Mouse (Mus musculus) kidney, embryonic 16.5 days (tissue): Measurements from ENCODE around the gene Coq10b. TPM values are rescaled to one million over a fixed set of nuclear protein-coding genes. Genes with fewer than 3 reads are reported as not detected.

Experiments
- ATAC-seq: fragments of 200-750 bp; cut with Nextera tagmentation; 2 replicates; pipeline ENCODE4 v1.8.0; 2017; ENCODE audit warnings: moderate TSS enrichment; ENCODE audit not compliant: low FRiP score, low TSS enrichment
- H3K27ac ChIP-seq: fragments of 300-500 bp; sonication (generic); 2 replicates; pipeline ENCODE4 v1.5.1; 2014; ENCODE audit warnings: low read length
- H3K27me3 ChIP-seq: fragments of 300-500 bp; sonication (generic); 2 replicates; pipeline ENCODE4 v1.6.1; 2014; ENCODE audit warnings: low read length, control low read depth, mixed read lengths; ENCODE audit not compliant: insufficient read depth
- H3K36me3 ChIP-seq: fragments of 300-500 bp; sonication (generic); 2 replicates; pipeline ENCODE4 v1.6.1; 2014; ENCODE audit warnings: low read length, control low read depth, mixed read lengths; ENCODE audit not compliant: insufficient read depth
- H3K4me1 ChIP-seq: fragments of 300-500 bp; sonication (generic); 2 replicates; pipeline ENCODE4 v1.6.1; 2014; ENCODE audit warnings: low read length, control low read depth, mixed read lengths; ENCODE audit not compliant: insufficient read depth
- H3K4me2 ChIP-seq: fragments of 300-500 bp; sonication (generic); replicated peaks from 2 replicates; pipeline ENCODE4 v1.6.1; 2014; ENCODE audit warnings: low read depth, low read length
- H3K4me3 ChIP-seq: fragments of 300-500 bp; sonication (generic); 2 replicates; pipeline ENCODE4 v1.5.1; 2014; ENCODE audit warnings: mild to moderate bottlenecking, low read length
- H3K9ac ChIP-seq: fragments of 300-500 bp; sonication (generic); replicated peaks from 2 replicates; pipeline ENCODE4 v1.6.1; 2014; ENCODE audit warnings: low read length
- H3K9me3 ChIP-seq: fragments of 300-500 bp; sonication (generic); 2 replicates; pipeline ENCODE4 v1.6.1; 2016; ENCODE audit warnings: low read length, control low read depth
- WGBS: fragments of 180-500 bp; shearing (Covaris S2); extraction: QIAGEN DNeasy Blood & Tissue Kit; methylation state at CpG from one replicate; pipeline ENCODE4 v1.1.7; 2014; 5-methylcytosine and 5-hydroxymethylcytosine counted together
- polyA plus RNA-seq: library from polyadenylated mRNA; unstranded; fragments of >200 nt; fragmentation: Nextera tagmentation; extraction: Ambion mirVana; gene quantifications from 2 replicates; pipeline ENCODE4 v1.2.1, GENCODE M21; 2015

The Coq10b gene
- polyA plus RNA-seq, 1 experiment from 2014 or later, result 16.5 TPM

GRCm38 (mm10) chr1:55079677-55080076, 27.1 kb downstream of the Coq10b start:
- WGBS, result 96% methylated on average over 4 of the region's 4 CpGs
- Histone ChIP-seq H3K36me3 (peaks cover 58% of the 10 kb centered on the region), H3K4me3 (no peak overlapping the region)

GRCm38 (mm10) chr1:55082106-55082505, 29.5 kb downstream of the Coq10b start:
- no peak for ATAC-seq
- Histone ChIP-seq H3K4me2 (no peak overlapping the region), H3K9me3 (peaks cover 5% of the 10 kb centered on the region; the same call in 1 of the 2 replicates), H3K27ac (no peak overlapping the region), H3K27me3 (no peaks in the 10 kb centered on the region), H3K9ac (no peak overlapping the region), H3K36me3 (peaks cover 67% of the 10 kb centered on the region), H3K4me3 (no peak overlapping the region), H3K4me1 (peaks cover 19% of the 10 kb centered on the region)
- WGBS, result 59% methylated on average over 1 of the region's 1 CpGs

More at GRCm38 (mm10) chr1:55079677-55080076, 27.1 kb downstream of the Coq10b start:
- H3K9ac ChIP-seq, result no peak overlapping the region
- H3K27ac ChIP-seq, result no peak overlapping the region
- no peaks in the 10 kb centered on the region for H3K27me3 ChIP-seq
- H3K9me3 ChIP-seq, result peaks cover 5% of the 10 kb centered on the region; the same call in 1 of the 2 replicates
- ATAC-seq, result no peak
- H3K4me1 ChIP-seq, result peaks cover 8% of the 10 kb centered on the region; the same call in 1 of the 2 replicates
- H3K4me2 ChIP-seq, result no peak overlapping the region

GRCm38 (mm10) chr1:55085781-55086366, 33.3 kb downstream of the Coq10b start:
- Histone ChIP-seq H3K4me1 (peaks cover 30% of the 10 kb centered on the region), H3K27me3 (no peaks in the 10 kb centered on the region), H3K4me2 (peak overlapping the region; percentile 81), H3K9me3 (peaks cover 5% of the 10 kb centered on the region; the same call in 1 of the 2 replicates), H3K4me3 (peak overlapping the region; percentile 97), H3K36me3 (peaks cover 42% of the 10 kb centered on the region), H3K27ac (no peak overlapping the region), H3K9ac (peak overlapping the region; percentile 46)
- WGBS, result 51% methylated on average over 7 of the region's 7 CpGs
- no peak for ATAC-seq

GRCm38 (mm10) chr1:55086868-55087400, 34.4 kb downstream of the Coq10b start:
- peak overlapping the region; percentile 97 for H3K27ac ChIP-seq
- H3K4me3 ChIP-seq, result peak overlapping the region; percentile 97
- peak overlapping the region; percentile 98 for H3K9ac ChIP-seq
- 1% methylated on average over 13 of the region's 13 CpGs for WGBS
- peaks cover 30% of the 10 kb centered on the region for H3K4me1 ChIP-seq
- peak overlapping the region; percentile 81 for H3K4me2 ChIP-seq
- H3K36me3 ChIP-seq, result peaks cover 40% of the 10 kb centered on the region
- no peaks in the 10 kb centered on the region for H3K27me3 ChIP-seq
- H3K9me3 ChIP-seq, result peaks cover 5% of the 10 kb centered on the region; the same call in 1 of the 2 replicates
- ATAC-seq, result no peak; the same call in 1 of the 2 replicates

- WGBS, result under 1% methylated on average over 49 of the region's 57 CpGs
- Histone ChIP-seq H3K4me2 (peak overlapping the region; percentile 81), H3K4me1 (peaks cover 30% of the 10 kb centered on the region), H3K36me3 (peaks cover 38% of the 10 kb centered on the region), H3K9me3 (peaks cover 2% of the 10 kb centered on the region; the same call in 1 of the 2 replicates), H3K27me3 (no peaks in the 10 kb centered on the region), H3K4me3 (peak overlapping the region; percentile 97), H3K9ac (peak overlapping the region; percentile 98), H3K27ac (peak overlapping the region; percentile 97)
- peak; percentile 88 for ATAC-seq
Measured at GRCm38 (mm10) chr1:55087401-55087904, 34.9 kb downstream of the Coq10b start.

- H3K36me3 ChIP-seq, result peaks cover 33% of the 10 kb centered on the region
- no peaks in the 10 kb centered on the region for H3K27me3 ChIP-seq
- ATAC-seq, result peak; percentile 96
- H3K4me2 ChIP-seq, result peak within 1 kb of the TSS; percentile 81
- peak within 1 kb of the TSS; percentile 98 for H3K9ac ChIP-seq
- H3K4me3 ChIP-seq, result peak within 1 kb of the TSS; percentile 97
- no peaks in the 10 kb centered on the region for H3K9me3 ChIP-seq
- under 1% methylated on average over 62 of the region's 76 CpGs for WGBS
- peak within 1 kb of the TSS; percentile 97 for H3K27ac ChIP-seq
- H3K4me1 ChIP-seq, result peaks cover 30% of the 10 kb centered on the region
Measured at GRCm38 (mm10) chr1:55087932-55088610, 35.5 kb downstream of the Coq10b start, which contains the start of the genes Hspe1 and Hspd1. Gene Hspe1 (plus strand): TSS chr1:55088132. Gene Hspd1 (minus strand): TSS chr1:55088243.

GRCm38 (mm10) chr1:55088611-55089497, 36.3 kb downstream of the Coq10b start:
- ATAC-seq, result no peak
- H3K27ac ChIP-seq, result peak overlapping the region; percentile 97
- H3K4me3 ChIP-seq, result peak overlapping the region; percentile 97
- H3K4me1 ChIP-seq, result peaks cover 30% of the 10 kb centered on the region
- H3K4me2 ChIP-seq, result peak overlapping the region; percentile 81
- H3K9ac ChIP-seq, result peak overlapping the region; percentile 98
- no peaks in the 10 kb centered on the region for H3K9me3 ChIP-seq
- WGBS, result 5% methylated on average over 16 of the region's 16 CpGs
- peaks cover 25% of the 10 kb centered on the region for H3K36me3 ChIP-seq
- no peaks in the 10 kb centered on the region for H3K27me3 ChIP-seq

GRCm38 (mm10) chr1:55089498-55090064, 37.0 kb downstream of the Coq10b start:
- 82% methylated on average over 5 of the region's 5 CpGs for WGBS
- H3K27ac ChIP-seq, result peak overlapping the region; percentile 38; the same call in 1 of the 2 replicates
- no peak for ATAC-seq
- no peaks in the 10 kb centered on the region for H3K9me3 ChIP-seq
- no peaks in the 10 kb centered on the region for H3K27me3 ChIP-seq
- H3K36me3 ChIP-seq, result peaks cover 18% of the 10 kb centered on the region
- H3K4me2 ChIP-seq, result peak overlapping the region; percentile 81
- H3K9ac ChIP-seq, result peak overlapping the region; percentile 98
- H3K4me3 ChIP-seq, result peak overlapping the region; percentile 97
- peaks cover 25% of the 10 kb centered on the region for H3K4me1 ChIP-seq

GRCm38 (mm10) chr1:55092056-55092455, 39.5 kb downstream of the Coq10b start:
- WGBS, result 78% methylated on average over 2 of the region's 2 CpGs

More at GRCm38 (mm10) chr1:55092056-55092455, 39.5 kb downstream of the Coq10b start:
- H3K9me3 ChIP-seq, result no peaks in the 10 kb centered on the region
- H3K27me3 ChIP-seq, result no peaks in the 10 kb centered on the region
- H3K4me3 ChIP-seq, result no peak overlapping the region
- no peak overlapping the region for H3K4me2 ChIP-seq
- no peak for ATAC-seq
- peaks cover 8% of the 10 kb centered on the region for H3K36me3 ChIP-seq
- no peak overlapping the region for H3K27ac ChIP-seq
- H3K9ac ChIP-seq, result no peak overlapping the region
- peaks cover 12% of the 10 kb centered on the region for H3K4me1 ChIP-seq
